Mouse (Mus musculus): Measurements from ENCODE around the gene Ctdspl.

DNA sequence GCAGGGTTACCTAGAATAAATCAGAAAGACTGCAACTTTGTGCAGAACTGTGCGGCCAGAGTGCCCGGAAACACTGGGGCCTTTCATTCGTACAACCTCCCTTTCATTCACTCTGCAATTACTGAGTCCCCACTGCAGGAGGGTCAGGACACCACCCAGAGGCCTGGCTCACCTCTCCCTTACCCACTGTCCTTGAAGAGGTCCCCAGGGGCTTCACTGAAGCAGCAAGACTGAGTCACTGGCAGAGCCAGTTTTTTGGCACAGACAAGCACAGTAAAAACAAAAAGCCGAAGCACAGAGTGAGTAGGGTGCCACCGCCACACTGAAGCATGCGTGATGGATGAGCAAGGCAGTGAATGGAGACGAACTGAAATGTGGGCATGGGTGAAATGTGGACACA lies 163.2 kb downstream of the Ctdspl start:
- no peak for TF ChIP-seq CTCF (IDR thresholded peaks at IDR 0.05; ENCODE audit: extremely low read depth, insufficient read length, insufficient replicate concordance, low read depth, low read length)
- TF ChIP-seq POLR2A (IDR thresholded peaks at IDR 0.05; ENCODE audit: low read depth, low read length): no peak

All from small intestine, adult 2 months (tissue).